Mouse (Mus musculus) hindbrain, embryonic 12.5 days (tissue): ENCODE data around the gene Fbxl17. TPM values are rescaled to one million over a fixed set of nuclear protein-coding genes. Genes with fewer than 3 reads are reported as not detected.

Source experiments
- ATAC-seq: fragments of 200-750 bp; cut with Nextera tagmentation; 2 replicates; pipeline ENCODE4 v1.8.0; 2017; ENCODE audit warnings: moderate TSS enrichment; ENCODE audit not compliant: low FRiP score
- H3K27ac ChIP-seq: fragments of 300-500 bp; sonication (generic); 2 replicates; pipeline ENCODE4 v1.5.1; 2016; ENCODE audit warnings: mild to moderate bottlenecking
- H3K27me3 ChIP-seq: fragments of 300-500 bp; sonication (generic); 2 replicates; pipeline ENCODE4 v1.6.1; 2016; ENCODE audit warnings: mild to moderate bottlenecking
- H3K36me3 ChIP-seq: fragments of 300-500 bp; sonication (generic); 2 replicates; pipeline ENCODE4 v1.6.1; 2016; ENCODE audit warnings: mild to moderate bottlenecking
- H3K4me1 ChIP-seq: fragments of 300-500 bp; sonication (generic); 2 replicates; pipeline ENCODE4 v1.6.1; 2016
- H3K4me2 ChIP-seq: fragments of 300-500 bp; sonication (generic); replicated peaks from 2 replicates; pipeline ENCODE4 v1.6.1; 2016; ENCODE audit warnings: mild to moderate bottlenecking
- H3K4me3 ChIP-seq: fragments of 300-500 bp; sonication (generic); 2 replicates; pipeline ENCODE4 v1.5.1; 2016; ENCODE audit warnings: mild to moderate bottlenecking
- H3K9ac ChIP-seq: fragments of 300-500 bp; sonication (generic); 2 replicates; pipeline ENCODE4 v1.6.1; 2016; ENCODE audit warnings: mild to moderate bottlenecking, moderate library complexity
- H3K9me3 ChIP-seq: fragments of 300-500 bp; sonication (generic); replicated peaks from 2 replicates; pipeline ENCODE4 v1.6.1; 2016; ENCODE audit warnings: mild to moderate bottlenecking
- WGBS: fragments of 180-500 bp; shearing (Covaris S2); methylation state at CpG from one replicate; pipeline ENCODE4 v1.1.7; 2016; 5-methylcytosine and 5-hydroxymethylcytosine counted together
- polyA plus RNA-seq: library from polyadenylated mRNA; unstranded; fragments of >200 nt; fragmentation: Nextera tagmentation; extraction: Ambion mirVana; gene quantifications from 2 replicates; pipeline ENCODE4 v1.2.1, GENCODE M21; 2016

Fbxl17 gene
- polyA plus RNA-seq, 1 experiment from 2014 or later: 10.3 TPM

GRCm38 (mm10) chr17:63413973-63414580 is 85.7 kb downstream of the Fbxl17 start:
- Histone ChIP-seq H3K4me1 (no peaks in the 10 kb centered on the region), H3K9me3 (peaks cover 5% of the 10 kb centered on the region; the same call in 1 of the 2 replicates), H3K9ac (no peak overlapping the region), H3K36me3 (no peaks in the 10 kb centered on the region), H3K27ac (no peak overlapping the region), H3K27me3 (no peaks in the 10 kb centered on the region), H3K4me2 (no peak overlapping the region), H3K4me3 (no peak overlapping the region)
- WGBS: 100% methylated on average over 1 of the region's 1 CpGs
- ATAC-seq: no peak

GRCm38 (mm10) chr17:63411564-63411963 is 88.3 kb downstream of the Fbxl17 start:
- H3K4me1 ChIP-seq: no peaks in the 10 kb centered on the region
- ATAC-seq: no peak
- WGBS: 68% methylated on average over 3 of the region's 3 CpGs
- no peak overlapping the region for H3K4me2 ChIP-seq
- H3K9ac ChIP-seq: no peak overlapping the region
- no peak overlapping the region for H3K4me3 ChIP-seq
- H3K27me3 ChIP-seq: no peaks in the 10 kb centered on the region
- H3K27ac ChIP-seq: no peak overlapping the region
- H3K9me3 ChIP-seq: peaks cover 5% of the 10 kb centered on the region; the same call in 1 of the 2 replicates
- no peaks in the 10 kb centered on the region for H3K36me3 ChIP-seq

DNA sequence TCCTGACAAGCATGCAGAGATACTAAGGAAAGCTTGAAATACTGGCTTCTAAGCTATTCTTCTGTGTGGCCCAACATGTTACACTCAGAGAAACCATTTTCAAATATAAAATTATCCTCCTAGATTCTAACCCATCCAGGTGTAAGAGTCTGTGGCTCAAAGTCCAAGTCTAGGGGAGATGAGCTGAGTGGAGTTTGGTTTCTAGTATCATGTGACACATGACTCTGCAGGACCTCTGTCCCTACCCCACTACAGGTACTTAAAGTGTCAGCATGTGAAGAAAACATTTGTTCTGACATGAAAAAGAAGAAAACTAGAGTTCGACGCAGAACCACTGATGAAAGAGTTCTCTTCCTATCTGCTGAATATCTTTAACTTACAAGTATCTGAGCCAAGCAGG is 89.7 kb downstream of the Fbxl17 start:
- Histone ChIP-seq H3K27me3 (no peaks in the 10 kb centered on the region), H3K9ac (no peak overlapping the region)
- 92% methylated on average over 2 of the region's 2 CpGs for WGBS

GRCm38 (mm10) chr17:63405955-63406354 is 93.9 kb downstream of the Fbxl17 start:
- no peak for ATAC-seq
- Histone ChIP-seq H3K4me2 (no peak overlapping the region), H3K36me3 (no peaks in the 10 kb centered on the region), H3K4me1 (peaks cover 9% of the 10 kb centered on the region), H3K9me3 (no peaks in the 10 kb centered on the region), H3K27me3 (no peaks in the 10 kb centered on the region), H3K9ac (no peak overlapping the region), H3K27ac (no peak overlapping the region), H3K4me3 (no peak overlapping the region)
- WGBS: 61% methylated on average over 4 of the region's 4 CpGs

More for the DNA sequence above, 89.7 kb downstream of the Fbxl17 start:
- no peak overlapping the region for H3K27ac ChIP-seq
- H3K4me3 ChIP-seq: no peak overlapping the region
- peaks cover 5% of the 10 kb centered on the region; the same call in 1 of the 2 replicates for H3K9me3 ChIP-seq
- ATAC-seq: no peak
- no peak overlapping the region for H3K4me2 ChIP-seq
- H3K4me1 ChIP-seq: no peaks in the 10 kb centered on the region
- no peaks in the 10 kb centered on the region for H3K36me3 ChIP-seq

DNA sequence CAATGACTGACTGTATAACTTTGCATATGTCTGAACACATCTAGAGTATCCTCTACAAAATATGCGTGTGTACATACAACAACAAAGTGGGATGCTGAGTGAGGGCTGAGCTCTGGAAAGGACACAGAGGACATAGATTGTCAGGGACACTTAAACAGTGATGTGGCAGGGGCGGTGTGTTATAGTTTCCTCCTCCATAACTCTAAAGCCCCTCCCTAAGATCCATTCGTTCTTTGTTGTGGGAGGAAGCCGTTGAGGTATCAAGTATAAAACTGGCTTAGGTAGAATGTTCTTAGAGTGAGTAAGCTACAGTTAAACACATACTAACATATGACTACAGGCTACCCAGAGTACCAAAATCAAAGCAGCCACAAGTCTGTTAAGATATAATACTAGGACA is 94.3 kb downstream of the Fbxl17 start:
- no peaks in the 10 kb centered on the region for H3K27me3 ChIP-seq
- no peak overlapping the region for H3K27ac ChIP-seq
- H3K36me3 ChIP-seq: no peaks in the 10 kb centered on the region
- peaks cover 9% of the 10 kb centered on the region for H3K4me1 ChIP-seq
- 84% methylated on average over 4 of the region's 4 CpGs for WGBS
- H3K9ac ChIP-seq: no peak overlapping the region
- no peaks in the 10 kb centered on the region for H3K9me3 ChIP-seq
- no peak overlapping the region for H3K4me3 ChIP-seq
- no peak overlapping the region for H3K4me2 ChIP-seq
- no peak for ATAC-seq

- Histone ChIP-seq H3K4me3 (no peak overlapping the region), H3K4me1 (peaks cover 9% of the 10 kb centered on the region), H3K9ac (no peak overlapping the region), H3K9me3 (no peaks in the 10 kb centered on the region), H3K4me2 (no peak overlapping the region), H3K27me3 (no peaks in the 10 kb centered on the region), H3K36me3 (no peaks in the 10 kb centered on the region), H3K27ac (no peak overlapping the region)
- WGBS: 86% methylated on average over 2 of the region's 2 CpGs
- no peak for ATAC-seq
Measured at GRCm38 (mm10) chr17:63404968-63405367, 94.8 kb downstream of the Fbxl17 start.

- Histone ChIP-seq H3K9ac (no peak overlapping the region), H3K4me2 (no peak overlapping the region), H3K27me3 (no peaks in the 10 kb centered on the region), H3K4me3 (no peak overlapping the region), H3K36me3 (no peaks in the 10 kb centered on the region), H3K4me1 (peaks cover 9% of the 10 kb centered on the region), H3K27ac (no peak overlapping the region), H3K9me3 (no peaks in the 10 kb centered on the region)
- no peak for ATAC-seq
Measured at GRCm38 (mm10) chr17:63403801-63404415, 95.9 kb downstream of the Fbxl17 start.

DNA sequence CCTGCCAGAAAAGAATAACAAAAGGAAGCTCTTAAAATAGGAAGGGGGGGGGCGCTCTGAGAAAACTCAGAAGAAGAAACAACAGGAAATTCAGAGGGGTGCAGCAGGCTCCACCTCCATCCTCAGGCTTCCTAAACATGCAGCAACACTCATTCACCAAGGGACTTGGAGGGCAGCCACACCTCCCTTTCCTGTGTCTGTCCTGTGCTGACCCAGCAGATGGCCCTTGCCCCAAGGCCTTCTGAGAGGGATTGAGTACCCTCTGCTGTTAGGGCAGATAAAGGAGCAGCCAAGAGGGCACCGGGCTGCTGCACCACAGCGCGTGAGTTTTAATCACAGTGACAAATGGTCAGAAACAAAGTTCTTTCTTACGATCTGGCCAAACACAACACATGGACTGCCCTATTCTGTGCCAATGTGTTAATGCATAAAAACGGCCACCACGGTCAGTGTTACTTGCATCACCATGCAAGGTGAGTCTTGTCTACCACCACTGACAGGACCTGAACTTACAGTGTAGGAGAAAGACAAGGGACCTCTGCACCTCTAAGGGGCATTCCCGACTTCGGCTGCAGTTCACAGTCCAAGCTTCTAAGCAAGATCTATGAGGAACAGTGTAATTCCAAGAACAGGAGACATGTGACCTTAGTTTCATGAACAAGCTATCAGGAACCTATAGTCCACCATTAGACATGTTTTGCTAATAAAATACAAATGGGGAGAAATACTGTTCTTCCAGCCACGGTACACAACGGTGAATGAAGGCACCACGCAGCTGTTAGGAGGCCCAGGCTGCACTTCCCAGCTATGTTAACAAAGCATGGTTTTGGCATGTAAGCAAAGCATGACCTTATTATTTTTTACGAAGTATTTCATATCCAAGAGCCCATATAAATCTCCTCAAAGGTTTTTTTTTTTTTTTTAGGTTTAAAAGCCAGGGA is 96.8 kb downstream of the Fbxl17 start:
- no peak overlapping the region for H3K27ac ChIP-seq
- H3K4me2 ChIP-seq: no peak overlapping the region
- no peaks in the 10 kb centered on the region for H3K9me3 ChIP-seq
- 83% methylated on average over 13 of the region's 13 CpGs for WGBS
- H3K9ac ChIP-seq: no peak overlapping the region
- H3K36me3 ChIP-seq: no peaks in the 10 kb centered on the region
- no peak for ATAC-seq
- H3K27me3 ChIP-seq: no peaks in the 10 kb centered on the region
- H3K4me3 ChIP-seq: no peak overlapping the region
- H3K4me1 ChIP-seq: peaks cover 9% of the 10 kb centered on the region

DNA sequence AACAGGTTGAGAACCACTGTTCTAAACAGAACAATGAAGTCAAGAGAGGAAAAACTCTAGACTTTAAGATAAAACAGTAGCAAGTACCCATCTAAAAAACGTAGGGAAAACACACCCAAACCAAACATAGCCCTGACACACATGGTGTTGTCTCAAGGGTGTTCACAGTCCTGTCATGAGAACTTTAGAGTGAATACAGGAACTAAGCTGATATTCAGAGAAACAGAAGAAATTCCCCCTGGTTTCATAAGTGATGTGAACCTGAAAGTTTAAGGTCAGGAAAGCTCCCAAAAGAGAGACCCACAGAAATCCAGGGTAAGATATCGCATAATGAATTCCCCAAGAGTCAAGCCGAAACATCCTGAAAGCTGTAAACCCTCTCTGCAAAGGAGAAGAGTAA is 97.6 kb downstream of the Fbxl17 start:
- 60% methylated on average over 3 of the region's 3 CpGs for WGBS

DNA sequence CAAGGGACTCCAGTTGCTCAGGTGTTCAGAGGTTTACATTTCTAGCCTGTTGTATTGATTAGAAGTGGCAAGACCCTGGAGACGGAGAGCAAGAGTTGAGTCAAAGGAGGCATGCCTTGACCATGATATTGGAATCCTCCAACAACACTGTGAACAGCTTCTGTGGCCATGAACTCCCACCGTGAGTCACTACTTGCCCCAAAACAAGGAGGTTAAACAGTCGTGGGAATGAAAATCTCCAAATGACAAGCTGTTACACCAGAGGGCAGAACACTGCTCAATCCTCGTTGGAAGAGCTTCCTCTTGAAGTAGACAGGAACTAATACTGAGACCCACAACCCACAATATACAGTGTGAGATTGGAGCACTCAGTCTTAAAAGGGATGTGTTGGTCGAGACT is 99.2 kb downstream of the Fbxl17 start:
- peaks cover 9% of the 10 kb centered on the region for H3K4me1 ChIP-seq
- no peak overlapping the region for H3K4me2 ChIP-seq
- H3K4me3 ChIP-seq: no peak overlapping the region
- no peaks in the 10 kb centered on the region for H3K27me3 ChIP-seq
- H3K27ac ChIP-seq: no peak overlapping the region
- no peak overlapping the region for H3K9ac ChIP-seq
- H3K9me3 ChIP-seq: no peaks in the 10 kb centered on the region
- no peaks in the 10 kb centered on the region for H3K36me3 ChIP-seq
- WGBS: 76% methylated on average over 5 of the region's 5 CpGs
- no peak for ATAC-seq

More for the DNA sequence above, 97.6 kb downstream of the Fbxl17 start:
- Histone ChIP-seq H3K9me3 (no peaks in the 10 kb centered on the region), H3K27me3 (no peaks in the 10 kb centered on the region), H3K9ac (no peak overlapping the region), H3K36me3 (no peaks in the 10 kb centered on the region), H3K4me2 (no peak overlapping the region), H3K27ac (no peak overlapping the region), H3K4me1 (peaks cover 9% of the 10 kb centered on the region), H3K4me3 (no peak overlapping the region)
- no peak for ATAC-seq

DNA sequence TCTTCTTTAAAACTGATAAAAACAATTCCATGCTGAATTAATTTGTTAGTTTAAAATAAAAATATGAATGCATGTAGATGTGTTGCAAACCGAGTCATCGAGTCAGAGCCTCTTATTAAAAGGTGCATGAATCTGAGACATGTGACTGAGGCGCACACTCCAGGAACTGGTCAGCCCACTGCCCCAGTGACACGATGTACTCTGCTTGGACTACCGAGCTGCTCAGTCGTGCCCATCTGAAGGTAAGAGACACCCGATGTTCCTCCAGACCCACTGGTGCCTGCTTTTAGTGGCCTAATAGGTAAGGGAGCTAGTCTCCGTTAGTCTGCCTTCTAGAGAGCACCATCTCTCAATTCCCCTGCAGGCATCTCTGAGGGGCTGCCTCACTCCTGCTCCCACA is 100.0 kb downstream of the Fbxl17 start:
- 94% methylated on average over 8 of the region's 8 CpGs for WGBS
- Histone ChIP-seq H3K4me1 (peaks cover 9% of the 10 kb centered on the region), H3K9me3 (no peaks in the 10 kb centered on the region), H3K4me2 (no peak overlapping the region), H3K36me3 (no peaks in the 10 kb centered on the region), H3K27me3 (no peaks in the 10 kb centered on the region), H3K4me3 (no peak overlapping the region), H3K27ac (no peak overlapping the region), H3K9ac (no peak overlapping the region)
- ATAC-seq: no peak

DNA sequence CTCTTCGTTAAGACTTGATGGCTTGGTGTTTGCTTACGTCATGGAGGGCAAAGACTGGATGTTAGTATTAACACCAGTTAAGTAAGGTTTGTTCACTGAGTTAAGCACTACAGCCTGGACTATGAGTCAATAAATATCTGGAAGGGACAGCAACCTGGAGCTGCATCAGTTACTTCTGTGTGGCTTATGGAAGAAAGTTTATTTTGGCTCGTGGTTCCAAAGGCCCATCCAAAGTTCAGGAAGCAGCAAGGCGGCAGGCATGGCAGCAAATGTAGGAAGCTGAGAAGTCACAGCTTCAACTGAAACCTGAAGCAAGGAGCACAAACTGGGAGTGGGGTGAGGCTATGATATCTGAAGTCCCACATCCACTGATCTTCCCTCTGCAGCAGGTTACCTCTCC is 108.3 kb downstream of the Fbxl17 start:
- Histone ChIP-seq H3K27ac (no peak overlapping the region), H3K9ac (no peak overlapping the region), H3K36me3 (no peaks in the 10 kb centered on the region)

More for the DNA sequence above, 108.3 kb downstream of the Fbxl17 start:
- 83% methylated on average over 4 of the region's 4 CpGs for WGBS
- Histone ChIP-seq H3K27me3 (no peaks in the 10 kb centered on the region), H3K4me2 (no peak overlapping the region), H3K4me3 (no peak overlapping the region), H3K9me3 (no peaks in the 10 kb centered on the region), H3K4me1 (no peaks in the 10 kb centered on the region)
- no peak for ATAC-seq
